Comparison of ENCODE assay signal across 21 mouse cellular contexts in the genomic region with DNA sequence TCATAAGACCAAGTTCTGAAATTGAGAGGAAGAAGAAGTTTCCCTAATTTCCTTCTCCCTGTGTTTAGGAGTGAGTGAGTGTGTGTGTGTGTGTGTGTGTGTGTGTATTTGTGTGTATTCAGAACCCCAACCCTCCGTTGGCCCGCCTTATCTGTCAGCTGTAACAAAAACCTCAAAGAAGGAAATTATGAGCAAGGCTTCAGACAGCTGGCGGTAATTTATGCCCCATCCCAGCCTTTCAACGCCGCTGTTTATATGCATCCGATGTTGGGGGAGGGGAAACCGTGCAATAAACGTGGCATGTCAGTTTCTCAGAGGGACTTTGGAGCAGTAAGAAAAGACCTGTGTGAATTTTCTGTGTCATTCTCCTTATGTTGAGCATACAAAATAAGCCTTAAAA. TPM values are rescaled to one million over a fixed set of nuclear protein-coding genes. Genes with fewer than 3 reads are reported as not detected.
A peak's percentile ranks its signal among the peaks of the same experiment; 100 is the strongest.
DNase-seq lines count a peak whose midpoint lies in the region; ATAC-seq lines count a peak whose summit lies in the region.
"Had no signal": no experiment of that assay in that cellular context is flagged by ENCODE, and none has a peak within 500 bp of the region (broad histone marks: within the 10 kb centered on the region; RNA-seq: fewer than 3 reads in every experiment).

No protein-coding gene starts in this region.

- H3K9ac ChIP-seq in neural tube, embryonic 13.5 days = peak overlapping the region; percentile 31; the same call in 1 of the 2 replicates
- H3K9ac ChIP-seq in midbrain, embryonic 15.5 days = no peak overlapping the region
- H3K9ac ChIP-seq: limb, embryonic 15.5 days had no signal

- WGBS in neural tube, embryonic 13.5 days = 9% methylated on average over 8 of the region's 8 CpGs
- WGBS in midbrain, embryonic 15.5 days = 26% methylated on average over 8 of the region's 8 CpGs

- H3K27me3 ChIP-seq in neural tube, embryonic 13.5 days = no peaks in the 10 kb centered on the region; the same call in 1 of the 2 replicates
- H3K27me3 ChIP-seq in midbrain, embryonic 15.5 days (replicated peaks) = no peaks in the 10 kb centered on the region
- H3K27me3 ChIP-seq: limb, embryonic 15.5 days; Patski had no signal

- H3K36me3 ChIP-seq in neural tube, embryonic 13.5 days = no peaks in the 10 kb centered on the region
- no peaks in the 10 kb centered on the region for H3K36me3 ChIP-seq in midbrain, embryonic 15.5 days (replicated peaks)
- H3K36me3 ChIP-seq: limb, embryonic 15.5 days; midbrain, embryonic 10.5 days had no signal

- no peak overlapping the region for H3K27ac ChIP-seq in neural tube, embryonic 13.5 days (replicated peaks)
- no peak overlapping the region for H3K27ac ChIP-seq in midbrain, embryonic 15.5 days
- H3K27ac ChIP-seq: hindbrain, postnatal 0 days; limb, embryonic 15.5 days; midbrain, embryonic 10.5 days had no signal

- DNase-seq in embryo, embryonic 10 days (ENCODE audit: low spot score) = peak; percentile 35
- no peak for DNase-seq in embryo, embryonic 9.5 days (ENCODE audit: extremely low spot score)
- peak; percentile 9 for DNase-seq in kidney, postnatal 10 days
- no peak for DNase-seq in kidney, adult 18-20 months
- DNase-seq in embryo, embryonic 11 days = peak; percentile 45
- DNase-seq in layer of hippocampus, adult 9-11 months = no peak
- DNase-seq: adrenal gland, postnatal 14 days; cerebellum, adult 2 months; gastrocnemius, postnatal 36 days; heart, postnatal 14 days; kidney, adult 9 months; lung, postnatal 10 days had no signal

- H3K9me3 ChIP-seq in neural tube, embryonic 13.5 days = no peaks in the 10 kb centered on the region
- no peaks in the 10 kb centered on the region for H3K9me3 ChIP-seq in midbrain, embryonic 15.5 days
- H3K9me3 ChIP-seq: limb, embryonic 15.5 days; midbrain, embryonic 10.5 days had no signal

- no peak for ATAC-seq in neural tube, embryonic 13.5 days (ENCODE audit: low read depth)
- no peak for ATAC-seq in midbrain, embryonic 15.5 days (replicated peaks)
- ATAC-seq: activated CD4-positive, CD25-positive, alpha-beta regulatory T cell, adult 4 months; hindbrain, postnatal 0 days; Patski had no signal

- H3K4me2 ChIP-seq in neural tube, embryonic 13.5 days = no peak overlapping the region
- no peak overlapping the region for H3K4me2 ChIP-seq in midbrain, embryonic 15.5 days
- H3K4me2 ChIP-seq: heart, embryonic 11.5 days; limb, embryonic 15.5 days had no signal

- H3K4me1 ChIP-seq in neural tube, embryonic 13.5 days (replicated peaks) = peaks cover 10% of the 10 kb centered on the region
- H3K4me1 ChIP-seq in midbrain, embryonic 15.5 days = no peaks in the 10 kb centered on the region

- H3K4me3 ChIP-seq in neural tube, embryonic 13.5 days = no peak overlapping the region
- H3K4me3 ChIP-seq in midbrain, embryonic 15.5 days = no peak overlapping the region
- H3K4me3 ChIP-seq: erythroblast, embryonic 14.5 days; limb, embryonic 15.5 days; midbrain, embryonic 10.5 days had no signal

RNA-seq across cellular contexts. Expression of gene Pde4dip, which starts 12.2 kb away (rescaled TPM):
- polyA plus RNA-seq in neural tube, embryonic 13.5 days (2015; fragmentation: Nextera tagmentation; extraction: Ambion mirVana) = 62.7 and 66.6 TPM in 2 replicates
- 69.7 and 75.7 TPM in 2 replicates for polyA plus RNA-seq in midbrain, embryonic 15.5 days (2015; fragmentation: Nextera tagmentation; extraction: Ambion mirVana)

RNA-seq across cellular contexts. Expression of gene Sec22b, which starts 24.7 kb away (rescaled TPM):
- 106 and 111 TPM in 2 replicates for polyA plus RNA-seq in neural tube, embryonic 13.5 days (2015; fragmentation: Nextera tagmentation; extraction: Ambion mirVana)
- polyA plus RNA-seq in midbrain, embryonic 15.5 days (2015; fragmentation: Nextera tagmentation; extraction: Ambion mirVana) = 89.3 and 93.7 TPM in 2 replicates

Comparison
In these comparisons a context has a peak if more than half of its experiments do, and no peak if none do; other contexts are left out.
1. DNase-seq: peak in embryo, embryonic 10 days (single experiment), kidney, postnatal 10 days (single experiment) and embryo, embryonic 11 days (single experiment); none in embryo, embryonic 9.5 days (single experiment), kidney, adult 18-20 months (single experiment) and layer of hippocampus, adult 9-11 months (single experiment).